ENCODE assay signal across 20 mouse cellular contexts in the genomic region with DNA sequence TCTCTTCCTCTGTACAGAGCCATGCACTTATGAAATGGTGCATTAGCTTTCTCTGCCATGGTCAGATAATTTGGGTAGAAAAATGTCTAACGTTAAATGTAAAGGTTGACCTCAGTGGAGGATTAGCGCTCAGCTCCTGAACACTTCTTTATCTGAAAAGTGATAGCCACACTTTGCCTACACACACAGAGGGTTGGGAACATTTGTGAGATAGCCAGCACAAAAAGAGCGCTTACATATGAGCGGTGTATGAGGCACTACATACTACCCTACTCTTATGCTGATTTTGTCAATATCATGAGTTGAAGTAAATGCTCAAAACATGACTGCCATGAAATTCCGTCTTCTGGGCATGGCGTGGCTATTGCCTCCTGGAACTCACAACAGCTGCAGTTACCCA.
A peak's percentile ranks its signal among the peaks of the same experiment; 100 is the strongest.
DNase-seq lines count a peak whose midpoint lies in the region; ATAC-seq lines count a peak whose summit lies in the region.
"Had no signal": no experiment of that assay in that cellular context is flagged by ENCODE, and none has a peak within 500 bp of the region (broad histone marks: within the 10 kb centered on the region; RNA-seq: fewer than 3 reads in every experiment).

No protein-coding gene starts in this region.

- WGBS in hindbrain, embryonic 13.5 days: 91% methylated on average over 6 of the region's 6 CpGs
- WGBS in hindbrain, embryonic 10.5 days: 93% methylated on average over 6 of the region's 6 CpGs
- 38% methylated on average over 6 of the region's 6 CpGs for WGBS in liver, embryonic 12.5 days (ENCODE audit: insufficient replicate concordance)

- H3K36me3 ChIP-seq in hindbrain, embryonic 13.5 days: no peaks in the 10 kb centered on the region
- no peaks in the 10 kb centered on the region for H3K36me3 ChIP-seq in hindbrain, embryonic 10.5 days
- no peaks in the 10 kb centered on the region for H3K36me3 ChIP-seq in liver, embryonic 12.5 days
- H3K36me3 ChIP-seq: embryonic facial prominence, embryonic 15.5 days; heart, embryonic 10.5 days; limb, embryonic 10.5 days; neural tube, embryonic 15.5 days had no signal

- H3K4me3 ChIP-seq in hindbrain, embryonic 13.5 days: no peak overlapping the region
- H3K4me3 ChIP-seq in hindbrain, embryonic 10.5 days: no peak overlapping the region
- H3K4me3 ChIP-seq in liver, embryonic 12.5 days: no peak overlapping the region
- H3K4me3 ChIP-seq: embryonic facial prominence, embryonic 15.5 days; gastrocnemius, adult 2 months; heart, embryonic 10.5 days; limb, embryonic 10.5 days; neural tube, embryonic 15.5 days had no signal

- peaks cover 11% of the 10 kb centered on the region for H3K4me1 ChIP-seq in hindbrain, embryonic 13.5 days (replicated peaks)
- H3K4me1 ChIP-seq in hindbrain, embryonic 10.5 days (replicated peaks): no peaks in the 10 kb centered on the region
- H3K4me1 ChIP-seq in liver, embryonic 12.5 days: peaks cover 16% of the 10 kb centered on the region
- H3K4me1 ChIP-seq: neural tube, embryonic 15.5 days had no signal

- peak overlapping the region; percentile 46; the same call in 1 of the 2 replicates for H3K27ac ChIP-seq in hindbrain, embryonic 13.5 days
- no peak overlapping the region for H3K27ac ChIP-seq in hindbrain, embryonic 10.5 days
- peak overlapping the region; percentile 51; the same call in 1 of the 2 replicates for H3K27ac ChIP-seq in liver, embryonic 12.5 days
- H3K27ac ChIP-seq: embryonic facial prominence, embryonic 15.5 days; gastrocnemius, adult 2 months; heart, embryonic 10.5 days; kidney, postnatal 0 days; limb, embryonic 10.5 days had no signal

- no peak for DNase-seq in hindbrain, embryonic 10.5 days (ENCODE audit: low spot score)
- DNase-seq in liver: no peak
- no peak for DNase-seq in spleen, adult 18-20 months
- DNase-seq in testis, postnatal 14 days (ENCODE audit: low spot score): no peak
- DNase-seq: adrenal gland, postnatal 36 days; cerebellum, adult 9-11 months; gastrocnemius, adult 2 months; heart, postnatal 14 days; kidney, adult 2 months; lung, postnatal 4 days had no signal

- H3K9ac ChIP-seq in hindbrain, embryonic 13.5 days: no peak overlapping the region
- no peak overlapping the region for H3K9ac ChIP-seq in liver, embryonic 12.5 days
- H3K9ac ChIP-seq: embryonic facial prominence, embryonic 15.5 days; neural tube, embryonic 15.5 days had no signal

- no peak for ATAC-seq in hindbrain, embryonic 13.5 days (ENCODE audit: low FRiP score)
- ATAC-seq in liver, embryonic 12.5 days: peak; percentile 60; the same call in 1 of the 2 replicates
- ATAC-seq in megakaryocyte progenitor cell, adult 5-6 weeks (replicated peaks; ENCODE audit: poor library complexity): peak; percentile 45
- ATAC-seq: CD4-positive, CD25-positive, alpha-beta regulatory T cell, adult 4 months; forebrain, embryonic 14.5 days had no signal

- no peaks in the 10 kb centered on the region for H3K9me3 ChIP-seq in hindbrain, embryonic 13.5 days
- H3K9me3 ChIP-seq in hindbrain, embryonic 10.5 days: no peaks in the 10 kb centered on the region
- H3K9me3 ChIP-seq in liver, embryonic 12.5 days (replicated peaks): no peaks in the 10 kb centered on the region
- H3K9me3 ChIP-seq: embryonic facial prominence, embryonic 15.5 days; heart, embryonic 10.5 days; limb, embryonic 10.5 days; neural tube, embryonic 15.5 days had no signal

- H3K27me3 ChIP-seq in hindbrain, embryonic 13.5 days: no peaks in the 10 kb centered on the region
- no peaks in the 10 kb centered on the region for H3K27me3 ChIP-seq in hindbrain, embryonic 10.5 days (ENCODE audit: insufficient read depth, poor library complexity, severe bottlenecking)
- no peaks in the 10 kb centered on the region for H3K27me3 ChIP-seq in liver, embryonic 12.5 days (replicated peaks)
- H3K27me3 ChIP-seq: embryonic facial prominence, embryonic 15.5 days; neural tube, embryonic 15.5 days had no signal

- H3K4me2 ChIP-seq in hindbrain, embryonic 13.5 days: no peak overlapping the region
- peak overlapping the region; percentile 32 for H3K4me2 ChIP-seq in liver, embryonic 12.5 days
- H3K4me2 ChIP-seq: embryonic facial prominence, embryonic 15.5 days; neural tube, embryonic 15.5 days had no signal
